Mouse (Mus musculus): ENCODE results near the gene Osbpl9. TPM values are rescaled to one million over a fixed set of nuclear protein-coding genes. Genes with fewer than 3 reads are reported as not detected.
A peak's percentile ranks its signal among the peaks of the same experiment; 100 is the strongest.

The Osbpl9 gene
- polyA plus RNA-seq, 1 experiment from 2014 or later: 45.0 TPM

DNA sequence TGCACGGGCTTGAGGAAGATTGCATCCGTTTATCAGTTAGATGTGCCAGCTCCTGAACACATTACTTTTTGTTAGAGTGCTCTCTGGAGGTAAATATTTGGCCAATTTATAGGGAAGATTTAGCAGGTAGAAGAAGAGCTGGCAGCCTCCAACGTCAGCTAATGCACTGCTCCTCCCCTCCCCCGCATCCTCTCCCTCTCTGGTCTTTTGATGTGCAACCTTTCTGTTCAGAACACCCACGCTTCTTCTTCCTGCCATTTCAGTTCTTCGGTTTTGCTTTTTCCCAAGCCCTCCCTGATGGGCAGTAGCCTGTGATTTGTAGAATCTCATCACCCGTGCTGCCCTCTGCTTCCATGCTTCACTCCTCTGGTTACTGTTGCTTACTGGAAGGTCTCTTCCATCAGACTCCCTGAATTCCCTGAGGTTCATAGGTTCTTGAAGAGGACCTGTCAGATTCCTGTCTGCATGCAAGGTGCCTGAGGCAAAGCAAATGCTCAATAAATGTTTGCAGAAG is 27.8 kb upstream of the Osbpl9 start:
- no peak for TF ChIP-seq CTCF (IDR thresholded peaks at IDR 0.05; ENCODE audit: low read depth)
- TF ChIP-seq EP300 (optimal IDR thresholded peaks at IDR 0.05): no peak
- ATAC-seq (ENCODE audit: low FRiP score, low TSS enrichment) (no peak), DNase-seq (ENCODE audit: low spot score) (no peak)
- Histone ChIP-seq H3K36me3 (ENCODE audit: control insufficient read depth, insufficient read depth, low read length) (no peaks in the 10 kb centered on the region), H3K9me3 (ENCODE audit: control insufficient read depth, low read length) (no peaks in the 10 kb centered on the region), H3K27ac (replicated peaks) (no peak overlapping the region), H3K9ac (ENCODE audit: low read length) (no peak overlapping the region), H3K4me3 (ENCODE audit: low read depth, low read length) (no peak overlapping the region), H3K4me2 (replicated peaks; ENCODE audit: low read depth) (no peak overlapping the region), H3K27me3 (ENCODE audit: control insufficient read depth, insufficient read depth, low read length) (no peaks in the 10 kb centered on the region), H3K4me1 (replicated peaks; ENCODE audit: control insufficient read depth, insufficient read depth) (0 out of 2 replicates have a peak, but pooled peaks cover 4% of the 10 kb centered on the region)
- 32% methylated on average over 7 of the region's 7 CpGs for WGBS

DNA sequence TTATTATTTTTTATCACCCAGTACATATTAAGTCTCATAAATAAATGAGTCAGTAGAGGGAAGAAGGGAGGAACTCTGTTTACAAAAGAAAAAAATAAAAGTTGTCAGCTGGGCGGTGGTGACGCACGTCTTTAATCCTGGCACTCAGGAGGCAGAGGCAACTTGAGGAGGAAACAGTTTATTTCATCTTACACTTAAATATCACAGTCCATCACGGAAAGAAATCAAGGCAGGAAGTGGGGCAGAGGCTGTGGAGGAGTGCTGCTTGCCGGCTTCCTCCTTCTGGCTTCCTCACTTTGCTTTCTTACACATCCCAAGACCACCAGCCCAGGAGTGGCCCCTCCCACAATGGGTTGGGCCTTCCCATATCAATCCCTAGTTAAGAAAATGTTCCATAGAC is 24.0 kb upstream of the Osbpl9 start:
- Histone ChIP-seq H3K9me3 (ENCODE audit: control insufficient read depth, low read length) (no peaks in the 10 kb centered on the region), H3K27ac (replicated peaks) (no peak overlapping the region), H3K4me1 (replicated peaks; ENCODE audit: control insufficient read depth, insufficient read depth) (0 out of 2 replicates have a peak, but pooled peaks cover 4% of the 10 kb centered on the region), H3K27me3 (ENCODE audit: control insufficient read depth, insufficient read depth, low read length) (no peaks in the 10 kb centered on the region), H3K4me3 (ENCODE audit: low read depth, low read length) (no peak overlapping the region), H3K4me2 (replicated peaks; ENCODE audit: low read depth) (no peak overlapping the region), H3K36me3 (ENCODE audit: control insufficient read depth, insufficient read depth, low read length) (no peaks in the 10 kb centered on the region), H3K9ac (ENCODE audit: low read length) (no peak overlapping the region)
- ATAC-seq (ENCODE audit: low FRiP score, low TSS enrichment) (peak; percentile 84), DNase-seq (ENCODE audit: low spot score) (peak; percentile 26)
- TF ChIP-seq EP300 (optimal IDR thresholded peaks at IDR 0.05) (no peak), CTCF (IDR thresholded peaks at IDR 0.05; ENCODE audit: low read depth) (no peak)
- 8% methylated on average over 5 of the region's 5 CpGs for WGBS

DNA sequence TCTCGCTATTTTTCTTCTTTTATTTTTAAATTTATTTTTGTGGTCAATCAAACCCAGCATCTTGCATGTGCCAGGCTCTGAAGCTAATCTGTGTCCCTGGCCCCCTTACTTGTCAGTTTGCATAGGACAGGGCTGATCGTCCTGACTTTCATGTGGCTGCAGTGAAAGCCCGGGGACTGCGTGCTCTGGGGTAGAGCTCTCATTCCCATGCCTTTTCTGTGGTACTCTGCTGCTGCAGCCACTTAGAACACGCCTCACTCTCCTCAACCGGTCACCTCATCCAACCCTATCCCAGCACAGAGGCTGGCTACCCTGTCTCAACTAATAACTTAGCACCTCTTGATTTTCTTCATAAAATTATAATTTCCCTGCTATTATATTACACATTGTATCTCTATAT is 23.5 kb upstream of the Osbpl9 start:
- no peak overlapping the region for H3K4me3 ChIP-seq (ENCODE audit: low read depth, low read length)
- no peaks in the 10 kb centered on the region for H3K27me3 ChIP-seq (ENCODE audit: control insufficient read depth, insufficient read depth, low read length)
- H3K9me3 ChIP-seq (ENCODE audit: control insufficient read depth, low read length): no peaks in the 10 kb centered on the region
- 56% methylated on average over 6 of the region's 6 CpGs for WGBS
- ATAC-seq (ENCODE audit: low FRiP score, low TSS enrichment) (peak; percentile 56), DNase-seq (ENCODE audit: low spot score) (no peak)
- 0 out of 2 replicates have a peak, but pooled peaks cover 4% of the 10 kb centered on the region for H3K4me1 ChIP-seq (replicated peaks; ENCODE audit: control insufficient read depth, insufficient read depth)
- TF ChIP-seq EP300 (optimal IDR thresholded peaks at IDR 0.05) (no peak), CTCF (IDR thresholded peaks at IDR 0.05; ENCODE audit: low read depth) (no peak)
- H3K36me3 ChIP-seq (ENCODE audit: control insufficient read depth, insufficient read depth, low read length): no peaks in the 10 kb centered on the region
- no peak overlapping the region for H3K9ac ChIP-seq (ENCODE audit: low read length)
- no peak overlapping the region for H3K4me2 ChIP-seq (replicated peaks; ENCODE audit: low read depth)
- H3K27ac ChIP-seq (replicated peaks): peak overlapping the region; percentile 35

DNA sequence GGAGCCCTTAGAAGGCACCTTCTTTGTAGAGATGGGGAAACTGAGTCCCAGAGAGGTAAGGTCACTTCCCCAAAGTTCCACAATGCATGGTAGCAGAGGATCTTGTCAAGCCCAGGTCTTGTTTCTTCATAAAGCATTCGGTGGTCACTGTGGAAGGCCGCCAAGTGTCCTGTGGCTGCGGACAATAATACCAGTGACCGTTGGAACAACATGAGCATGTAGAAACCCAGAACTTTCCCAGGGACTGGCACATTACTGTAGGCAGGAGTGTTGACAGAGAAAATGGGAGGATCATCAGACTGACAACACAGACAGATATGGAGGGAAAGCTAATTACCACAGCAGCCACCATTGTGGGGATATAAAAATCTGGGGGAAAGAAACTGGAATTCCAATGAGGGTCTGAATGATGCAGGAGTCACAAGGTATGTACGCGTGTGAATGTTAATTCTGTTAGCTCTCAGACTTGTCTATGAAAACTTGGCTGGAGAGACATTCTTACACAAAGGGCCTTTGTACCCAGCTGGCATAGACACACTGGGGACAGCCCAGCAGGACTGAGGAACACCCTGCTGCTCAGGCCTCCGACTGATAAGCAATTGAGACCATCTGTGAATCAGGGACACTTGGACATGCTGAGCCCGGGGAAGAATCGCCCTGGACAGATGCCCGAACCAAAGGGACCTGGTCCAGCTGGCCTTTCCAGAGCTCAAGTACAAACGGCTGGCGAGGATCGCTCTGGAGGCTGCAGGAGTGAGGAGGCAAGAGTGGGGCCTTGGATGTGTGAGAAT is 22.9 kb upstream of the Osbpl9 start:
- Histone ChIP-seq H3K4me1 (replicated peaks; ENCODE audit: control insufficient read depth, insufficient read depth) (0 out of 2 replicates have a peak, but pooled peaks cover 4% of the 10 kb centered on the region), H3K27ac (replicated peaks) (peak overlapping the region; percentile 35), H3K4me2 (replicated peaks; ENCODE audit: low read depth) (no peak overlapping the region), H3K27me3 (ENCODE audit: control insufficient read depth, insufficient read depth, low read length) (no peaks in the 10 kb centered on the region), H3K4me3 (ENCODE audit: low read depth, low read length) (no peak overlapping the region), H3K9ac (ENCODE audit: low read length) (no peak overlapping the region), H3K9me3 (ENCODE audit: control insufficient read depth, low read length) (no peaks in the 10 kb centered on the region), H3K36me3 (ENCODE audit: control insufficient read depth, insufficient read depth, low read length) (no peaks in the 10 kb centered on the region)
- ATAC-seq (ENCODE audit: low FRiP score, low TSS enrichment) (0 out of 2 replicates have a peak, but pooled peaks have one; percentile 38), DNase-seq (ENCODE audit: low spot score) (no peak)
- no peak for TF ChIP-seq CTCF (IDR thresholded peaks at IDR 0.05; ENCODE audit: low read depth)
- TF ChIP-seq EP300 (optimal IDR thresholded peaks at IDR 0.05): no peak
- 55% methylated on average over 13 of the region's 13 CpGs for WGBS

DNA sequence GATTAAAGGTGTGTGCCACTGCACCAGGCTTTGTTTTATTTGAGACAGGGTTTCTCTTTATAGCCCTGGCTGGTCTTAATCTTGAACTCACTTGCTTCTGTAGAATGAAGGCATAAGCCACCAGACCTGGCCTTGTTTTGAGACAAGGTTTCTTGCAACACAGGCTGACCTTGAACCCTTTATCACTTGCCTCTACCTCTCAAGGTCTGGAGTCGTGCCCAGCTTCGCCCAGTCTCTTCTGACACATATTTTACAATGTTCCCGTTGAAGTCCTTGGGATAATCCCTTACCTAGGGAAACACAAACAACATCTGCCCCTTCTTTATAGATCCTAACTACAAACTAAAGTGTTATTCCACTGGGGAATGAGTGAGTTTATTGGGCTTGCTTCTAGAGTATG is 19.9 kb upstream of the Osbpl9 start:
- TF ChIP-seq CTCF (IDR thresholded peaks at IDR 0.05; ENCODE audit: low read depth) (no peak), EP300 (optimal IDR thresholded peaks at IDR 0.05) (no peak)
- H3K9ac ChIP-seq (ENCODE audit: low read length): no peak overlapping the region
- ATAC-seq (ENCODE audit: low FRiP score, low TSS enrichment): no peak
- H3K27ac ChIP-seq (replicated peaks): no peak overlapping the region
- WGBS: 64% methylated on average over 3 of the region's 3 CpGs
- H3K4me3 ChIP-seq (ENCODE audit: low read depth, low read length): no peak overlapping the region
- no peaks in the 10 kb centered on the region for H3K27me3 ChIP-seq (ENCODE audit: control insufficient read depth, insufficient read depth, low read length)
- DNase-seq (ENCODE audit: low spot score): no peak
- H3K9me3 ChIP-seq (ENCODE audit: control insufficient read depth, low read length): no peaks in the 10 kb centered on the region
- H3K4me2 ChIP-seq (replicated peaks; ENCODE audit: low read depth): no peak overlapping the region
- 0 out of 2 replicates have a peak, but pooled peaks cover 4% of the 10 kb centered on the region for H3K4me1 ChIP-seq (replicated peaks; ENCODE audit: control insufficient read depth, insufficient read depth)
- H3K36me3 ChIP-seq (ENCODE audit: control insufficient read depth, insufficient read depth, low read length): no peaks in the 10 kb centered on the region

GRCm38 (mm10) chr4:109220441-109220940 is 18.4 kb upstream of the Osbpl9 start:
- Histone ChIP-seq H3K4me3 (ENCODE audit: low read depth, low read length) (no peak overlapping the region), H3K36me3 (ENCODE audit: control insufficient read depth, insufficient read depth, low read length) (no peaks in the 10 kb centered on the region), H3K4me1 (replicated peaks; ENCODE audit: control insufficient read depth, insufficient read depth) (0 out of 2 replicates have a peak, but pooled peaks cover 2% of the 10 kb centered on the region), H3K9ac (ENCODE audit: low read length) (no peak overlapping the region), H3K27me3 (ENCODE audit: control insufficient read depth, insufficient read depth, low read length) (no peaks in the 10 kb centered on the region), H3K4me2 (replicated peaks; ENCODE audit: low read depth) (no peak overlapping the region), H3K9me3 (ENCODE audit: control insufficient read depth, low read length) (no peaks in the 10 kb centered on the region), H3K27ac (replicated peaks) (no peak overlapping the region)
- no peak for ATAC-seq (ENCODE audit: low FRiP score, low TSS enrichment)
- no peak for TF ChIP-seq CTCF (IDR thresholded peaks at IDR 0.05; ENCODE audit: low read depth)
- TF ChIP-seq EP300 (optimal IDR thresholded peaks at IDR 0.05): no peak
- 55% methylated on average over 14 of the region's 14 CpGs for WGBS
- DNase-seq (ENCODE audit: low spot score): no peak

All from stomach, postnatal 0 days (tissue).